ENCODE assay signal across 8 mouse cellular contexts in genomic region chr6:18031509-18032010, GRCm38 (mm10). TPM values are rescaled to one million over a fixed set of nuclear protein-coding genes. Genes with fewer than 3 reads are reported as not detected.
DNase-seq lines count a peak whose midpoint lies in the region; ATAC-seq and TF ChIP-seq lines count a peak whose summit lies in the region.

No protein-coding gene starts in this region.

- H3K9me3 ChIP-seq in heart, embryonic 14.5 days (ENCODE audit: control insufficient read depth, low read length): no peaks in the 10 kb centered on the region
- H3K9me3 ChIP-seq in kidney, embryonic 15.5 days (replicated peaks): no peaks in the 10 kb centered on the region
- no peaks in the 10 kb centered on the region for H3K9me3 ChIP-seq in liver, embryonic 16.5 days (replicated peaks; ENCODE audit: control insufficient read depth, low read length)
- no peaks in the 10 kb centered on the region for H3K9me3 ChIP-seq in neural tube, embryonic 12.5 days

- no peak for TF ChIP-seq CTCF in embryonic fibroblast, embryonic 13.5 days (IDR thresholded peaks at IDR 0.05; ENCODE audit: borderline replicate concordance, insufficient read depth, low read length)

- H3K4me1 ChIP-seq in embryonic fibroblast, embryonic 13.5 days (ENCODE audit: control insufficient read depth, insufficient read depth, low read length): no peaks in the 10 kb centered on the region
- H3K4me1 ChIP-seq in heart, embryonic 14.5 days (ENCODE audit: control insufficient read depth in 2 of 2, insufficient read depth in 2 of 2, low read length in 2 of 2): peaks cover 9 to 12% of the 10 kb centered on the region in 2 experiments; a peak in 3 of 4 replicates
- H3K4me1 ChIP-seq in kidney, embryonic 15.5 days: peaks cover 25% of the 10 kb centered on the region
- no peaks in the 10 kb centered on the region for H3K4me1 ChIP-seq in liver, embryonic 16.5 days (ENCODE audit: control insufficient read depth, low read depth, low read length)
- H3K4me1 ChIP-seq in neural tube, embryonic 12.5 days: peaks cover 19% of the 10 kb centered on the region

- peak; percentile 78 for ATAC-seq in heart, embryonic 14.5 days (ENCODE audit: insufficient number of reproducible peaks, insufficient read depth, low FRiP score, low read depth)
- ATAC-seq in kidney, embryonic 15.5 days (replicated peaks; ENCODE audit: low FRiP score): peak; percentile 76
- ATAC-seq in liver, embryonic 16.5 days (ENCODE audit: low read depth): peak; percentile 67
- ATAC-seq in neural tube, embryonic 12.5 days (ENCODE audit: low FRiP score, low read depth): peak; percentile 52; the same call in 1 of the 2 replicates

- peak overlapping the region; percentile 1 for H3K4me3 ChIP-seq in embryonic fibroblast, embryonic 13.5 days (ENCODE audit: insufficient read depth, low read length)
- peak overlapping the region; percentile 54 to 56 for H3K4me3 ChIP-seq in heart, embryonic 14.5 days (ENCODE audit: control insufficient read depth in 1 of 2, insufficient read depth in 1 of 2, low read depth in 1 of 2, low read length in 2 of 2)
- peak overlapping the region; percentile 52 for H3K4me3 ChIP-seq in kidney, embryonic 15.5 days (replicated peaks)
- peak overlapping the region; percentile 29 for H3K4me3 ChIP-seq in liver, embryonic 16.5 days (ENCODE audit: low read depth, low read length)
- H3K4me3 ChIP-seq in neural tube, embryonic 12.5 days: peak overlapping the region; percentile 38

- DNase-seq in adrenal gland, postnatal 36 days: peak; percentile 61 to 62
- DNase-seq in urinary bladder, postnatal 25 days (ENCODE audit: low spot score): peak; percentile 60
- DNase-seq in c-Kit-positive CD71-positive TER-119-positive erythroid progenitor cells, embryonic 14.5 days (ENCODE audit: low spot score): no peak

- H3K27me3 ChIP-seq in heart, embryonic 14.5 days (ENCODE audit: control insufficient read depth, insufficient read depth, low read length): peaks cover 24% of the 10 kb centered on the region; the same call in 1 of the 2 replicates
- H3K27me3 ChIP-seq in kidney, embryonic 15.5 days: peaks cover 53% of the 10 kb centered on the region
- H3K27me3 ChIP-seq in liver, embryonic 16.5 days (ENCODE audit: control insufficient read depth, insufficient read depth, low read depth, low read length): peaks cover 39% of the 10 kb centered on the region
- H3K27me3 ChIP-seq in neural tube, embryonic 12.5 days (replicated peaks): peaks cover 38% of the 10 kb centered on the region

- WGBS in heart, embryonic 14.5 days: under 1% methylated on average over 27 of the region's 29 CpGs
- 1% methylated on average over 29 of the region's 29 CpGs for WGBS in kidney, embryonic 15.5 days
- under 1% methylated on average over 29 of the region's 29 CpGs for whole genome bisulfite sequencing in liver, embryonic 16.5 days (ENCODE audit: insufficient replicate concordance)
- WGBS in neural tube, embryonic 12.5 days: 2% methylated on average over 29 of the region's 29 CpGs

- H3K27ac ChIP-seq in embryonic fibroblast, embryonic 13.5 days (ENCODE audit: insufficient read depth, low read length): no peak overlapping the region
- no peak overlapping the region for H3K27ac ChIP-seq in heart, embryonic 14.5 days (replicated peaks in 1 of 2; ENCODE audit: control insufficient read depth in 1 of 2, insufficient read depth in 1 of 2, low read depth in 2 of 2, low read length in 2 of 2)
- no peak overlapping the region for H3K27ac ChIP-seq in kidney, embryonic 15.5 days
- no peak overlapping the region for H3K27ac ChIP-seq in liver, embryonic 16.5 days (ENCODE audit: low read length)
- H3K27ac ChIP-seq in neural tube, embryonic 12.5 days: no peak overlapping the region

- H3K36me3 ChIP-seq in heart, embryonic 14.5 days (ENCODE audit: control insufficient read depth, insufficient read depth, low read length): no peaks in the 10 kb centered on the region
- no peaks in the 10 kb centered on the region for H3K36me3 ChIP-seq in kidney, embryonic 15.5 days
- H3K36me3 ChIP-seq in liver, embryonic 16.5 days (ENCODE audit: control insufficient read depth, insufficient read depth): no peaks in the 10 kb centered on the region
- H3K36me3 ChIP-seq in neural tube, embryonic 12.5 days: no peaks in the 10 kb centered on the region

- peak overlapping the region; percentile 96 for H3K4me2 ChIP-seq in heart, embryonic 14.5 days (ENCODE audit: low read length)
- peak overlapping the region; percentile 93 for H3K4me2 ChIP-seq in kidney, embryonic 15.5 days
- H3K4me2 ChIP-seq in liver, embryonic 16.5 days (ENCODE audit: low read depth, low read length): peak overlapping the region; percentile 14
- H3K4me2 ChIP-seq in neural tube, embryonic 12.5 days (replicated peaks): peak overlapping the region; percentile 92

- no peak for TF ChIP-seq POLR2A in embryonic fibroblast, embryonic 13.5 days (IDR thresholded peaks at IDR 0.05; ENCODE audit: low read depth, low read length)

- H3K9ac ChIP-seq in heart, embryonic 14.5 days (ENCODE audit: low read length): peak overlapping the region; percentile 54
- H3K9ac ChIP-seq in kidney, embryonic 15.5 days: 0 out of 2 replicates have a peak overlapping the region, but pooled peaks have one; percentile 10
- H3K9ac ChIP-seq in liver, embryonic 16.5 days (ENCODE audit: low read depth, low read length): no peak overlapping the region
- peak overlapping the region; percentile 33; the same call in 1 of the 2 replicates for H3K9ac ChIP-seq in neural tube, embryonic 12.5 days

RNA-seq across cellular contexts. Expression of gene Wnt2, which starts 1.2 kb away (rescaled TPM):
- total RNA-seq in adrenal gland, postnatal 36 days (2021): under 1 TPM; 0.26 to 0.43 TPM
- 0.94 and 2.1 TPM in 2 replicates for polyA plus RNA-seq in embryonic fibroblast, embryonic 13.5 days (2011; ENCODE audit: insufficient read length, low read depth, missing spikeins)
- 3.3 and 4.5 TPM in 2 replicates for polyA plus RNA-seq in heart, embryonic 14.5 days (2014; fragmentation: Nextera tagmentation; extraction: Ambion mirVana)
- 1.1 and 2.9 TPM in 2 replicates for polyA plus RNA-seq in kidney, embryonic 15.5 days (2015; fragmentation: Nextera tagmentation; extraction: Ambion mirVana)
- polyA plus RNA-seq in liver, embryonic 16.5 days (2015; fragmentation: Nextera tagmentation; extraction: Ambion mirVana): 2.1 and 2.3 TPM in 2 replicates
- 1.2 and 1.6 TPM in 2 replicates for polyA plus RNA-seq in neural tube, embryonic 12.5 days (2016; fragmentation: Nextera tagmentation; extraction: Ambion mirVana)

Comparison
In these comparisons a context has a peak if more than half of its experiments do, and no peak if none do; other contexts are left out.
1. H3K4me3 ChIP-seq: peak in every context shown above with its lines; median percentile 55 in heart, embryonic 14.5 days; 52 in kidney, embryonic 15.5 days; 38 in neural tube, embryonic 12.5 days; 29 in liver, embryonic 16.5 days; 1 in embryonic fibroblast, embryonic 13.5 days.
2. H3K4me2 ChIP-seq: peak in every context shown above with its lines; median percentile 96 in heart, embryonic 14.5 days; 93 in kidney, embryonic 15.5 days; 92 in neural tube, embryonic 12.5 days; 14 in liver, embryonic 16.5 days.